Mouse (Mus musculus): ENCODE data around the gene Ppard.

GRCm38 (mm10) chr17:28281866-28282441 lies 49.5 kb downstream of the Ppard start:
- no peak for TF ChIP-seq FLI1 (IDR thresholded peaks at IDR 0.05; ENCODE audit: low read length)
- TF ChIP-seq GATA1 (IDR thresholded peaks at IDR 0.05; ENCODE audit: borderline replicate concordance, low read length) = no peak

Measured in megakaryocyte, embryonic 14.5 days (primary cell).